Mouse (Mus musculus): ENCODE results near the gene Slc35a3.

The Slc35a3 gene

DNA sequence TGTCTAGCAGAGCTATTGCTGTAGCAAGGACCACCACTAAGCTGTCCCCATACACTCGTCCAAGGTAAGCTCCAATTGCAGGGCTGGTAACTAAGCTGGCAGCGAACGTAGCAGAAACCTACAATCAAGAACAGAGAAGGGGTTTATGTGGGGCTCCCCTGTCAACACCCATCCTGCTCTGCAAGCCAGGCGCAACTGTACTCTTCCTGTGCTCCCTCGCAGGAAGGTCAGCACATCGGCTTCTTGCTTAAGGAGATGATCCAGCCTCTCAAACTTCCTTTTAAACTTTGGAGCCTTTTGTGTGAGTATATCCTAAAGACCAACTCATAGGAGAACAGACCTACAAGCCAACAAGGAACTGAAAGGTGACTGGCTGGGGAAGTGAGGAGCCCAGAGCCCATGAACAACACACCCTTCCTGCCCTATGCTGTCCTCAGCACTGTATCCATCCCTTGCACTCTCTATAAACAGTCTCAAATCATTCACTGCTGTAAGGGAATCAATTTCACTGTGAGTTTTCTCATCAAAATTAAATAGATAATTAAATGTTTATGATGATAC, 70.7 kb downstream of the Slc35a3 start:
- no peak for DNase-seq (ENCODE audit: low read depth, low spot score)

- peak; percentile 70 for DNase-seq (ENCODE audit: low read depth, low spot score)
Measured at GRCm38 (mm10) chr3:116640024-116640423, 72.6 kb downstream of the Slc35a3 start.

- DNase-seq (ENCODE audit: low read depth, low spot score), result no peak
Measured at GRCm38 (mm10) chr3:116638572-116638971, 74.1 kb downstream of the Slc35a3 start.

- no peak for DNase-seq (ENCODE audit: low read depth, low spot score)
Measured at GRCm38 (mm10) chr3:116637693-116638476, 74.7 kb downstream of the Slc35a3 start.

- DNase-seq (ENCODE audit: low read depth, low spot score), result no peak
Measured at GRCm38 (mm10) chr3:116635799-116636198, 76.8 kb downstream of the Slc35a3 start.

DNA sequence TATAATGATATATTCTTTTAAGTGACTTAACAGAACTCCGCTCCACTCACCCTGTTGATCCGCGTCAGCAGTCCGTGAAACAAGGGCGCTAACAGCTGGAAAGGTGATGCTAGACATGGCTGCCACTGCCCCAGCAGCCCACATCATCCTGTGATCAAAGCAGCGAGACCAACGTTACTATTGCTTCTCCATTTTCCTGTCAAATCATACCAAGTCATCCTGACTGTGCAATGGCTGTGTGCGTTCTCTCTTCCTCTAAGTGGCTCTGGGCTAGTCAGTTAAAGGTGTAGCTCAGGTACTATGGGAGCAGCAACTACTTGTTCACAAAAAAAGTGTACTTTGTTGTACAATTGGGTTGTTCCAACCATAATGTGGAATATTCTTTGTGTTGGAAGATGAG, 77.8 kb downstream of the Slc35a3 start:
- DNase-seq (ENCODE audit: low read depth, low spot score), result no peak

DNA sequence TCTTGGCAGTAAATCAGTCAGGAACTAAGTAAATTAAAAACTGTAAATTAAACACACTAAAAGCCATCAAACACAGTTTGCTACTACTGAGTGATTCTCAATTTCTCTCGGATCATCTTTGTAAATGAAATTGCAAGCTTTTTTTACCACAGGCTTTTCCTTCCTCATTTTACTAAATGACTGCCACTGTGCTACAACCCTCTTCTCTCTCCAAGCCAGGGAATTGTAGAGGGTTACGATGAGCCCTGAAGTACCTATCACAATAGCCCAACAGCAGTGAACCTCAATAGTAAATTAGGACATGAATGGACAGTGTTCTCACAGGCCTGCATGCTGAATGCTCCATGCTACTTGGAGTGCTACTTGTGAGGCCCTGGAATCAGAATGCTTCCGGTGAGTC, 78.5 kb downstream of the Slc35a3 start:
- DNase-seq (ENCODE audit: low read depth, low spot score), result no peak

- no peak for DNase-seq (ENCODE audit: low read depth, low spot score)
Measured at GRCm38 (mm10) chr3:116632971-116633370, 79.7 kb downstream of the Slc35a3 start.

- DNase-seq (ENCODE audit: low read depth, low spot score), result no peak
Measured at GRCm38 (mm10) chr3:116631459-116631858, 81.2 kb downstream of the Slc35a3 start.

GRCm38 (mm10) chr3:116622641-116623040, 90.0 kb downstream of the Slc35a3 start:
- peak; percentile 96 for DNase-seq (ENCODE audit: low read depth, low spot score)

GRCm38 (mm10) chr3:116620636-116621370, 91.8 kb downstream of the Slc35a3 start:
- no peak for DNase-seq (ENCODE audit: low read depth, low spot score)
